In genomic region chr5:35935939-35936338, GRCm38 (mm10) we compare ENCODE assay signal across 18 mouse cellular contexts.
"Had no signal": no experiment of that assay in that cellular context is flagged by ENCODE, and none has a peak within 500 bp of the region (broad histone marks: within the 10 kb centered on the region; RNA-seq: fewer than 3 reads in every experiment).

No protein-coding gene starts in this region.

- H3K27ac ChIP-seq: liver, embryonic 15.5 days; lung, embryonic 15.5 days; macrophage; midbrain, embryonic 13.5 days; midbrain, embryonic 15.5 days; neural tube, embryonic 12.5 days had no signal

- H3K9me3 ChIP-seq: liver, embryonic 15.5 days; lung, embryonic 15.5 days; megakaryocyte, embryonic 14.5 days; midbrain, embryonic 13.5 days; midbrain, embryonic 15.5 days; neural tube, embryonic 12.5 days had no signal

- DNase-seq: liver, postnatal 0 days; lung, adult 2 months; lung, postnatal 14 days; lung, postnatal 36 days; retina, postnatal 1 day; right cerebral cortex, adult 18-20 months; right cerebral cortex, postnatal 25 days; right cerebral cortex, postnatal 4 days; spleen, adult 18-20 months; thymus, adult 2 months; thymus, postnatal 25 days had no signal

- H3K4me3 ChIP-seq: liver, embryonic 15.5 days; lung, embryonic 15.5 days; megakaryocyte, embryonic 14.5 days; midbrain, embryonic 13.5 days; midbrain, embryonic 15.5 days; neural tube, embryonic 12.5 days had no signal

- H3K27me3 ChIP-seq: liver, embryonic 15.5 days; lung, embryonic 15.5 days; midbrain, embryonic 13.5 days; midbrain, embryonic 15.5 days; neural tube, embryonic 12.5 days had no signal

- H3K36me3 ChIP-seq: liver, embryonic 15.5 days had no signal

- H3K4me1 ChIP-seq: liver, embryonic 15.5 days; megakaryocyte, embryonic 14.5 days had no signal
